Mouse (Mus musculus) midbrain, embryonic 13.5 days (tissue): ENCODE data around the gene Rmnd5a. TPM values are rescaled to one million over a fixed set of nuclear protein-coding genes. Genes with fewer than 3 reads are reported as not detected.
"Not testable (repeated sequence)": the region's sequence is repeated elsewhere in the genome, so short reads cannot be mapped to it uniquely, and the experiment has no call there.

Source experiments
- ATAC-seq: fragments of 200-750 bp; cut with Nextera tagmentation; 2 replicates; pipeline ENCODE4 v1.8.0; 2017; ENCODE audit warnings: mild to moderate bottlenecking, moderate TSS enrichment, moderate library complexity
- H3K27ac ChIP-seq: fragments of 300-500 bp; sonication (generic); 2 replicates; pipeline ENCODE4 v1.5.1; 2015; ENCODE audit warnings: inconsistent platforms, mild to moderate bottlenecking, moderate library complexity
- H3K27me3 ChIP-seq: fragments of 300-500 bp; sonication (generic); 2 replicates; pipeline ENCODE4 v1.6.1; 2015; ENCODE audit warnings: mild to moderate bottlenecking, inconsistent platforms
- H3K36me3 ChIP-seq: fragments of 300-500 bp; sonication (generic); 2 replicates; pipeline ENCODE4 v1.6.1; 2015; ENCODE audit warnings: mild to moderate bottlenecking, inconsistent platforms
- H3K4me1 ChIP-seq: fragments of 300-500 bp; sonication (generic); replicated peaks from 2 replicates; pipeline ENCODE4 v1.6.1; 2015; ENCODE audit warnings: inconsistent platforms
- H3K4me2 ChIP-seq: fragments of 300-500 bp; sonication (generic); replicated peaks from 2 replicates; pipeline ENCODE4 v1.6.1; 2015; ENCODE audit warnings: moderate library complexity, mild to moderate bottlenecking, inconsistent platforms
- H3K4me3 ChIP-seq: fragments of 300-500 bp; sonication (generic); replicated peaks from 2 replicates; pipeline ENCODE4 v1.5.1; 2015; ENCODE audit warnings: mild to moderate bottlenecking, inconsistent platforms
- H3K9ac ChIP-seq: fragments of 300-500 bp; sonication (generic); replicated peaks from 2 replicates; pipeline ENCODE4 v1.6.1; 2015; ENCODE audit warnings: mild to moderate bottlenecking, inconsistent platforms
- H3K9me3 ChIP-seq: fragments of 300-500 bp; sonication (generic); 2 replicates; pipeline ENCODE4 v1.6.1; 2016; ENCODE audit warnings: mild to moderate bottlenecking, inconsistent platforms
- WGBS: fragments of 180-500 bp; shearing (Covaris S2); methylation state at CpG from one replicate; pipeline ENCODE4 v1.1.7; 2015; 5-methylcytosine and 5-hydroxymethylcytosine counted together
- polyA plus RNA-seq: library from polyadenylated mRNA; unstranded; fragments of >200 nt; fragmentation: Nextera tagmentation; extraction: Ambion mirVana; gene quantifications from 2 replicates; pipeline ENCODE4 v1.2.1, GENCODE M21; 2015

Rmnd5a gene
- polyA plus RNA-seq, 1 experiment from 2014 or later: 8.0 TPM

- H3K27me3 ChIP-seq: no peaks in the 10 kb centered on the region
- H3K4me2 ChIP-seq: no peak overlapping the region
- H3K4me3 ChIP-seq: no peak overlapping the region
- H3K36me3 ChIP-seq: no peaks in the 10 kb centered on the region
- H3K4me1 ChIP-seq: no peaks in the 10 kb centered on the region
- H3K27ac ChIP-seq: no peak overlapping the region
- 84% methylated on average over 4 of the region's 4 CpGs for WGBS
- no peaks in the 10 kb centered on the region for H3K9me3 ChIP-seq
- ATAC-seq: no peak
- no peak overlapping the region for H3K9ac ChIP-seq
These were observed 31.5 kb upstream of the Rmnd5a start for GRCm38 (mm10) chr6:71471830-71472520.

GRCm38 (mm10) chr6:71469291-71469690 lies 28.9 kb upstream of the Rmnd5a start:
- Histone ChIP-seq H3K4me2 (no peak overlapping the region), H3K4me3 (no peak overlapping the region), H3K27me3 (no peaks in the 10 kb centered on the region), H3K9me3 (no peaks in the 10 kb centered on the region), H3K36me3 (no peaks in the 10 kb centered on the region), H3K4me1 (no peaks in the 10 kb centered on the region), H3K27ac (no peak overlapping the region), H3K9ac (no peak overlapping the region)
- WGBS: 70% methylated on average over 3 of the region's 3 CpGs
- no peak for ATAC-seq

- WGBS: 71% methylated on average over 4 of the region's 4 CpGs
- Histone ChIP-seq H3K9me3 (no peaks in the 10 kb centered on the region), H3K27me3 (no peaks in the 10 kb centered on the region), H3K27ac (no peak overlapping the region), H3K4me2 (no peak overlapping the region), H3K36me3 (no peaks in the 10 kb centered on the region), H3K4me3 (no peak overlapping the region), H3K9ac (no peak overlapping the region), H3K4me1 (no peaks in the 10 kb centered on the region)
- ATAC-seq: no peak
These were observed 27.3 kb upstream of the Rmnd5a start for GRCm38 (mm10) chr6:71467766-71468165.

- no peaks in the 10 kb centered on the region for H3K36me3 ChIP-seq
- H3K4me3 ChIP-seq: no peak overlapping the region
- H3K4me2 ChIP-seq: no peak overlapping the region
- no peak overlapping the region for H3K9ac ChIP-seq
- H3K27me3 ChIP-seq: no peaks in the 10 kb centered on the region
- ATAC-seq: no peak
- no peak overlapping the region for H3K27ac ChIP-seq
- 51% methylated on average over 3 of the region's 3 CpGs for WGBS
- no peaks in the 10 kb centered on the region for H3K4me1 ChIP-seq
- H3K9me3 ChIP-seq: no peaks in the 10 kb centered on the region
These were observed 24.7 kb upstream of the Rmnd5a start for GRCm38 (mm10) chr6:71465146-71465545.

GRCm38 (mm10) chr6:71457956-71458608 lies 17.6 kb upstream of the Rmnd5a start:
- no peaks in the 10 kb centered on the region for H3K27me3 ChIP-seq
- no peaks in the 10 kb centered on the region for H3K36me3 ChIP-seq

GRCm38 (mm10) chr6:71453983-71454739 lies 13.7 kb upstream of the Rmnd5a start:
- not testable (repeated sequence) for H3K27ac ChIP-seq, H3K4me2 ChIP-seq, H3K27me3 ChIP-seq, H3K4me1 ChIP-seq, H3K9ac ChIP-seq, H3K9me3 ChIP-seq, ATAC-seq, H3K36me3 ChIP-seq, H3K4me3 ChIP-seq

More at GRCm38 (mm10) chr6:71457956-71458608, 17.6 kb upstream of the Rmnd5a start:
- Histone ChIP-seq H3K27ac (no peak overlapping the region), H3K9ac (no peak overlapping the region), H3K4me2 (no peak overlapping the region), H3K4me1 (no peaks in the 10 kb centered on the region), H3K4me3 (no peak overlapping the region), H3K9me3 (no peaks in the 10 kb centered on the region)
- ATAC-seq: no peak
- 82% methylated on average over 8 of the region's 8 CpGs for WGBS

GRCm38 (mm10) chr6:71452792-71453191 lies 12.4 kb upstream of the Rmnd5a start:
- Histone ChIP-seq H3K27ac (no peak overlapping the region), H3K4me3 (no peak overlapping the region), H3K4me1 (no peaks in the 10 kb centered on the region), H3K9ac (no peak overlapping the region), H3K36me3 (no peaks in the 10 kb centered on the region), H3K4me2 (no peak overlapping the region), H3K9me3 (no peaks in the 10 kb centered on the region), H3K27me3 (no peaks in the 10 kb centered on the region)
- no peak for ATAC-seq
- WGBS: 87% methylated on average over 2 of the region's 2 CpGs

- H3K27me3 ChIP-seq: no peaks in the 10 kb centered on the region
- no peak for ATAC-seq
- no peak overlapping the region for H3K4me3 ChIP-seq
- no peaks in the 10 kb centered on the region for H3K36me3 ChIP-seq
- H3K9ac ChIP-seq: no peak overlapping the region
- no peaks in the 10 kb centered on the region for H3K9me3 ChIP-seq
- WGBS: 88% methylated on average over 6 of the region's 6 CpGs
- peaks cover 11% of the 10 kb centered on the region for H3K4me1 ChIP-seq
- H3K27ac ChIP-seq: no peak overlapping the region
- H3K4me2 ChIP-seq: no peak overlapping the region
These were observed 5.1 kb upstream of the Rmnd5a start for GRCm38 (mm10) chr6:71445560-71445959.

- Histone ChIP-seq H3K9me3 (no peaks in the 10 kb centered on the region), H3K27me3 (no peaks in the 10 kb centered on the region), H3K36me3 (no peaks in the 10 kb centered on the region), H3K4me3 (no peak overlapping the region), H3K27ac (no peak overlapping the region), H3K4me2 (no peak overlapping the region), H3K9ac (no peak overlapping the region), H3K4me1 (peaks cover 11% of the 10 kb centered on the region)
- ATAC-seq: no peak
- 63% methylated on average over 1 of the region's 1 CpGs for WGBS
These were observed 4.3 kb upstream of the Rmnd5a start for GRCm38 (mm10) chr6:71444756-71445155.

GRCm38 (mm10) chr6:71442130-71442529 lies 1.7 kb upstream of the Rmnd5a start:
- ATAC-seq: no peak

GRCm38 (mm10) chr6:71441251-71441580 lies 779 bp upstream of the Rmnd5a start:
- H3K9me3 ChIP-seq: no peaks in the 10 kb centered on the region
- H3K4me1 ChIP-seq: peaks cover 41% of the 10 kb centered on the region
- H3K9ac ChIP-seq: peak overlapping the region; percentile 86
- H3K27me3 ChIP-seq: no peaks in the 10 kb centered on the region
- WGBS: 3% methylated on average over 12 of the region's 12 CpGs
- H3K4me3 ChIP-seq: peak overlapping the region; percentile 65
- H3K27ac ChIP-seq: peak overlapping the region; percentile 97
- no peaks in the 10 kb centered on the region for H3K36me3 ChIP-seq
- no peak for ATAC-seq
- H3K4me2 ChIP-seq: peak overlapping the region; percentile 89

More at GRCm38 (mm10) chr6:71442130-71442529, 1.7 kb upstream of the Rmnd5a start:
- Histone ChIP-seq H3K4me1 (peaks cover 32% of the 10 kb centered on the region), H3K27me3 (no peaks in the 10 kb centered on the region), H3K36me3 (no peaks in the 10 kb centered on the region), H3K4me3 (no peak overlapping the region), H3K9ac (no peak overlapping the region), H3K27ac (peak overlapping the region; percentile 97; the same call in 1 of the 2 replicates), H3K4me2 (no peak overlapping the region), H3K9me3 (no peaks in the 10 kb centered on the region)
- 81% methylated on average over 2 of the region's 3 CpGs for WGBS

- no peaks in the 10 kb centered on the region for H3K27me3 ChIP-seq
- WGBS: under 1% methylated on average over 39 of the region's 47 CpGs
- peak overlapping the region; percentile 83 for H3K4me2 ChIP-seq
- peaks cover 43% of the 10 kb centered on the region for H3K4me1 ChIP-seq
- H3K9ac ChIP-seq: peak overlapping the region; percentile 92
- no peaks in the 10 kb centered on the region for H3K36me3 ChIP-seq
- H3K9me3 ChIP-seq: no peaks in the 10 kb centered on the region
- H3K4me3 ChIP-seq: peak overlapping the region; percentile 90
- peak overlapping the region; percentile 97 for H3K27ac ChIP-seq
- ATAC-seq: no peak
These were observed 283 bp downstream of the Rmnd5a start for GRCm38 (mm10) chr6:71440217-71440491.
